Mouse (Mus musculus) liver, embryonic 16.5 days (tissue): ENCODE measurements around the gene Rbfox3. TPM values are rescaled to one million over a fixed set of nuclear protein-coding genes. Genes with fewer than 3 reads are reported as not detected.

Experiments
- ATAC-seq: fragments of 200-750 bp; cut with Nextera tagmentation; 2 replicates; pipeline ENCODE4 v1.8.0; 2017; ENCODE audit warnings: low read depth, mild to moderate bottlenecking, moderate number of reproducible peaks, moderate library complexity
- H3K27ac ChIP-seq: fragments of 300-500 bp; sonication (generic); 2 replicates; pipeline ENCODE4 v1.5.1; 2014; ENCODE audit warnings: mild to moderate bottlenecking, low read length
- H3K27me3 ChIP-seq: fragments of 300-500 bp; sonication (generic); 2 replicates; pipeline ENCODE4 v1.6.1; 2014; ENCODE audit warnings: low read depth, low read length, mixed read lengths; ENCODE audit not compliant: control insufficient read depth, insufficient read depth
- H3K36me3 ChIP-seq: fragments of 300-500 bp; sonication (generic); 2 replicates; pipeline ENCODE4 v1.6.1; 2014; ENCODE audit warnings: mild to moderate bottlenecking; ENCODE audit not compliant: control insufficient read depth, insufficient read depth
- H3K4me1 ChIP-seq: fragments of 300-500 bp; sonication (generic); 2 replicates; pipeline ENCODE4 v1.6.1; 2014; ENCODE audit warnings: low read depth, low read length, mixed read lengths; ENCODE audit not compliant: control insufficient read depth
- H3K4me2 ChIP-seq: fragments of 300-500 bp; sonication (generic); 2 replicates; pipeline ENCODE4 v1.6.1; 2014; ENCODE audit warnings: low read depth, low read length, mixed read lengths
- H3K4me3 ChIP-seq: fragments of 300-500 bp; sonication (generic); 2 replicates; pipeline ENCODE4 v1.5.1; 2014; ENCODE audit warnings: low read depth, mild to moderate bottlenecking, low read length
- H3K9ac ChIP-seq: fragments of 300-500 bp; sonication (generic); 2 replicates; pipeline ENCODE4 v1.6.1; 2014; ENCODE audit warnings: low read depth, low read length
- H3K9me3 ChIP-seq: fragments of 300-500 bp; sonication (generic); replicated peaks from 2 replicates; pipeline ENCODE4 v1.6.1; 2016; ENCODE audit warnings: low read length; ENCODE audit not compliant: control insufficient read depth
- WGBS: fragments of 180-500 bp; shearing (Covaris S2); extraction: QIAGEN DNeasy Blood & Tissue Kit; methylation state at CpG from one replicate; pipeline ENCODE4 v1.1.7; 2014; ENCODE audit not compliant: insufficient replicate concordance; 5-methylcytosine and 5-hydroxymethylcytosine counted together
- polyA plus RNA-seq: library from polyadenylated mRNA; unstranded; fragments of >200 nt; fragmentation: Nextera tagmentation; extraction: Ambion mirVana; gene quantifications from 2 replicates; pipeline ENCODE4 v1.2.1, GENCODE M21; 2015

The Rbfox3 gene
- polyA plus RNA-seq, 1 experiment from 2014 or later = 0.40 TPM

DNA sequence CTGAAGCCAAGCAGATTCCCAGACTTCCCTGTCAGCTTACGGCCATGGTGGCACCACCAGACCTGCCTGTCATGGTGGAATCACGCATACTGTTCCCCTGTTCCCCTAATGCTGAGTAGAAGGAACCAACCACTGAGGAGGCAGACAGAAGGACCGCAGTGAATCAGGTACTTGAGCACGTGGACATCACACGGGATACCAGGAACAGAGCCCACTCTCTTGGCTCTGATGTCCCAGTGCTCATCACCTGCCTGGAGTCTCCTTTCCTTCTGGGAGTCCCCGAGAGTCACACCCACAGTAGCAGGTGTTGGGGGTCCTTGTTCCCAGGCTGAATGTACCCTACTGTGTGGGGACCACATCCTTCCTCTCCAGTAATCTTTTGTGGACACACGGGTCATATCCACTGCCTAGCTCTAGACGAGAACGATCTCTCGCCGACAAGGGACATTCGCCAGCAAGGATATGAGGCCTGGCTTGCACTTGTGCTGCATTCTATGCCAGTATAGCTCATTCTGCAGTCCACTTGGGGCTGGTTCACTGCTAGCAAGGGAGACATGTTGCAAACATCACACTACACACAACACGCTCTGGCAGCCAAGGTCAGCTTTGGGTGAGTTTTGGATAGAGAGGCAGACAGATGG is 32.7 kb downstream of the Rbfox3 start:
- 69% methylated on average over 13 of the region's 13 CpGs for WGBS
- ATAC-seq = no peak
- H3K27me3 ChIP-seq = no peaks in the 10 kb centered on the region

DNA sequence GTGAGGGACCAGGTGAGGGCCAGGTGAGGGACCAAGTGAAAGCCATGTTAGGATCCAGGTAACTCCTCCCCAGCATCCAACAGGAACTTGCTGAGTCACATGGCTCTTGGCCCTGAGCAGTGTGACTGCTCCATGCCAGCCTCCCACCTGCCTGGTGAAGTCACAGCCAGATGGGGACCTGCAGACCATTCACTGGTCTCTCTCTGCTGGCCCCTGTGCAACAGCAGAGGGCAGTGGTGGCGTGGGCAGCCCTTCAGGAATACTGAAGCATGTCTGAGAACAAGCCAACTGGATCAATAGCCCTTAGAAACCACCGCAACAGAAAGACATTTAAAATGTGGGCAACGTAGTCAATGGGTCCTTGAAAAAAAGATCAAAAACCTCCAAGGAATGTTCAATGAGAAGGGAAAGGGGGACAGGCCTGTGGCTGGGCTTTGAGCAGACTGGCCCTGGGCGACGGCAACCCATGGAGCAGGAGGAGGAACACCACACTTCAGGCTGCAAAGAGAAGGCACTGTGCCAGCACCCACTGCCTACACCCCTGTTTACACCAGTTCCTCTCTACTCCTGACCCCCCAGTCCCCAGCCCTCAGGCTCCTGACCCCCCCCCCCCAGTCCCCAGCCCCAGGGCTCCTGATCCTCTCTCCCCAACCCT is 36.0 kb downstream of the Rbfox3 start:
- no peak overlapping the region for H3K4me3 ChIP-seq
- no peak for ATAC-seq

More for the DNA sequence above, 32.7 kb downstream of the Rbfox3 start:
- H3K9ac ChIP-seq = no peak overlapping the region
- H3K27ac ChIP-seq = no peak overlapping the region
- H3K4me2 ChIP-seq = no peak overlapping the region
- H3K4me3 ChIP-seq = no peak overlapping the region
- H3K9me3 ChIP-seq = no peaks in the 10 kb centered on the region
- H3K4me1 ChIP-seq = no peaks in the 10 kb centered on the region
- no peaks in the 10 kb centered on the region for H3K36me3 ChIP-seq

DNA sequence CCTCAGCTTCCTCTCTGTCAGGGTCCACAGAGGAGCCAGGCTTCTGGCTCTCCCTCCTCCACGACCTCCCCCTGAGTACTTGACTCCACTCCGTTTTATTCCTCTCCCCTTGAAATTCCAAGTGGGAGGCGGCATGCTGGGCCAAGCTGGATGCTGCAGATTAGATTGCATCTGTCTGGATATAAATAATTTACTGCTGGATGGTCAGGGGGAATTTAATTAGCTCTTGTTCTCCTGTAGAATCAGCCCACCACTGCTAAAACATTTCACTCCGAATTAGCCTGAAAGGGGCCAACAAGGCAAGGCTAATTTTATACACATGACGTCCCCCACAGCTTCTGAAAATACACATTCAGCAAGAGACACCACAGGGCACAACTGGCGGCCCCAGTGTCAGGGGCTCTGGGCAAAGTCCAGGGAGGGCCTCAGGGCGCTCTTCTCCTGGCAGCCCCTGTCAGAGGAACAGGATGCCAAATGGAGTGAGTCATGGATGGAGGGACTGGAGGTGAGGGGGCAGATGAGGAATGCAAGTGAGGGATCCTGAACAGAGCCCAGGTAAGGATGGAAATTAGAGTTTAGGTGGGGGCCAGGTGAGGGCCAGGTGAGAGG is 36.8 kb downstream of the Rbfox3 start:
- no peak for ATAC-seq
- H3K27me3 ChIP-seq = no peaks in the 10 kb centered on the region
- no peak overlapping the region for H3K9ac ChIP-seq
- no peak overlapping the region for H3K4me3 ChIP-seq
- no peak overlapping the region for H3K4me2 ChIP-seq
- H3K9me3 ChIP-seq = no peaks in the 10 kb centered on the region
- H3K27ac ChIP-seq = no peak overlapping the region
- H3K36me3 ChIP-seq = no peaks in the 10 kb centered on the region
- WGBS = 34% methylated on average over 7 of the region's 7 CpGs
- H3K4me1 ChIP-seq = no peaks in the 10 kb centered on the region

More for the DNA sequence above, 36.0 kb downstream of the Rbfox3 start:
- no peak overlapping the region for H3K4me2 ChIP-seq
- H3K4me1 ChIP-seq = no peaks in the 10 kb centered on the region
- 66% methylated on average over 5 of the region's 5 CpGs for WGBS
- no peak overlapping the region for H3K27ac ChIP-seq
- H3K36me3 ChIP-seq = no peaks in the 10 kb centered on the region
- no peaks in the 10 kb centered on the region for H3K9me3 ChIP-seq
- no peaks in the 10 kb centered on the region for H3K27me3 ChIP-seq
- H3K9ac ChIP-seq = no peak overlapping the region

DNA sequence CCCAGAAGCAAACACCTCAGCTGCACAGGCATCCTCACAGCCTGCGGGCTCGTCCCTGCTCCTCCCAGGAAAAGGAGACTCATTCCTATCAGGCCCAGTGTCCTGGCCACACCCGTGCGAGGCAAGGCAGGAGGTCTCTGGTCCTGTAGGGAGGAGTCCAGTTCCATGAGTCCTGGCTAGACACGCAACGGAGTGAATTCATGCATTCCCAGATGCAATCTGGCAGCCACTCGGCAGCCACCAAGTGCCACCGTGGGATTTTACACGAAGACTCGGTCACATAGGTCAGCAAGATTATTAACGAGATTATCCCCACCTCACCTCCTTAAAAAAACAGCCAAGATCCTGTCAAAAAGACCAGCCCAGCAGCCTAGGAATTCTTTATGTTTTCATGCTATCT is 37.4 kb downstream of the Rbfox3 start:
- Histone ChIP-seq H3K27ac (no peak overlapping the region), H3K36me3 (no peaks in the 10 kb centered on the region), H3K27me3 (no peaks in the 10 kb centered on the region), H3K4me3 (no peak overlapping the region), H3K4me2 (no peak overlapping the region), H3K9me3 (no peaks in the 10 kb centered on the region), H3K4me1 (no peaks in the 10 kb centered on the region), H3K9ac (no peak overlapping the region)
- ATAC-seq = no peak
- 64% methylated on average over 11 of the region's 11 CpGs for WGBS

DNA sequence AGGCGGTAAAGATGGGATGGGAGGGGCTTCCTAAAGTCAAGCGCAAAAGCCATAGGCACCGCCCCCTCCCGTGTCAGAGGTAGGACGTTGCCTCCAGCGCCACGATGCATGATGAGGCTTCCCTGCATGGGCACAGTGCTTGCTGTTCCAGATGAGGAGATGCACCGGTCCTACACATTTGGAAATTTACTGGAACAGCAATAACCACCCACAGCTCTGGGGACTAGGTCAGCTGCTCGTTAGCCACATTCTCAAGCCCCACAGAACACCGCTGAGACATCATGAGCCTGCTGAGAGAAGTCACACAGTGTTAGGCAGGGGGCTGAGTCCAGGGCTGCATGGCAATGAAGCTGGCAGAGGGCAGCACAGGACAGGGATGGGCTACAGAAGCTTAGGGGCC is 39.9 kb downstream of the Rbfox3 start:
- Histone ChIP-seq H3K9ac (no peak overlapping the region), H3K4me1 (no peaks in the 10 kb centered on the region), H3K27ac (no peak overlapping the region), H3K4me3 (no peak overlapping the region), H3K27me3 (no peaks in the 10 kb centered on the region), H3K4me2 (no peak overlapping the region), H3K36me3 (no peaks in the 10 kb centered on the region), H3K9me3 (no peaks in the 10 kb centered on the region)
- no peak for ATAC-seq
- 66% methylated on average over 10 of the region's 10 CpGs for WGBS

DNA sequence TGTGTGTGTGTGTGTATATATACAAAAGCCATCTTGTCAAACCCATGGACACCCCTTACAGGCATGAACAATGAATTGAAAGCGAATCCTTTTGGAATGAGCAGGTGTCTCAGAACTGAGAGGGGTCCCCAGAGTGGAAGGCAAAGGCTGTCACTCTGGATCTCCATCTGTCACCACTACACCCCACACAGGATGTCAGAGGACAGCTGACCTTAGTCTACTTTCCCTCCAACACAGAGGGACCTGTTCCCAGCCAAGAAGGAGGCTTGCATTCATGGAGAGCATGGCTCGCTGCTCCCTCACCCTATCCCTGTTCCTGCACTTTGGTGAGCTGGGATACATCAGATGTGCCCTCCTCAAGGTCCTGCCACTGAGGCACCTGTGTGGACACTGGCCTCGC is 48.0 kb downstream of the Rbfox3 start:
- Histone ChIP-seq H3K9me3 (no peaks in the 10 kb centered on the region), H3K27me3 (no peaks in the 10 kb centered on the region), H3K4me2 (no peak overlapping the region), H3K9ac (no peak overlapping the region), H3K27ac (no peak overlapping the region), H3K4me1 (no peaks in the 10 kb centered on the region), H3K4me3 (no peak overlapping the region), H3K36me3 (no peaks in the 10 kb centered on the region)
- no peak for ATAC-seq
- 48% methylated on average over 3 of the region's 3 CpGs for WGBS

DNA sequence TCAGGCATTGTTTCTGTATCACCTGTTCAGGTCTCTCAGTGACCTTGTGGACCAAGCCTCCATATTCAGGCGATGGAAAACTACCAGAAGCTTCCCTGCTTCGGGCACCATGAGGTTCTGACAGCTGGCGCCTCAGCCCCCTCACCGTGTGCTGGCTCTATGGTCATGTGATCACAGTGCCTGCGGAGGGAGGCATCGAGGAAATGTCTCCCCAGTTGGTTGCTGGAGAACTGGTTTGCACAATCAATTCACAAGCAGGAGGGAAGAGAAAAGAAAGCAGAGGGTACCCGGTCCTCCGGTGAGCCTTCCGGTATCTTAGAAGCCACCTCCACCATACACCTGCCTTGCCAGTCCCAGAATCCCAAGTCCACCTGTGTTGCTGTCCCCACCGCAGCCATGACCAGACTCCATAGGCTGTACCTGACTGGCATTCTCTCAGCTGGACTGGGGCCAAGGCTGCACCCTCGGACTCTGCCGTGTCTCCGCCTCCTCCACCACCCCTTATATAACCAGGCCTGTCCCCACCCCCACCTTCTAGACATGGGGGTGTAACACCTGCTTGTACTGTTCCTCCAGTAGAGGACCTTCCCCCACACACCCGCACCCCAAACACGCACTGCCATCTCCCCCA is 49.5 kb downstream of the Rbfox3 start:
- Histone ChIP-seq H3K9me3 (no peaks in the 10 kb centered on the region), H3K27ac (no peak overlapping the region), H3K4me2 (no peak overlapping the region), H3K36me3 (no peaks in the 10 kb centered on the region), H3K27me3 (no peaks in the 10 kb centered on the region), H3K4me1 (no peaks in the 10 kb centered on the region), H3K9ac (no peak overlapping the region), H3K4me3 (no peak overlapping the region)
- ATAC-seq = no peak
- 76% methylated on average over 15 of the region's 15 CpGs for WGBS

DNA sequence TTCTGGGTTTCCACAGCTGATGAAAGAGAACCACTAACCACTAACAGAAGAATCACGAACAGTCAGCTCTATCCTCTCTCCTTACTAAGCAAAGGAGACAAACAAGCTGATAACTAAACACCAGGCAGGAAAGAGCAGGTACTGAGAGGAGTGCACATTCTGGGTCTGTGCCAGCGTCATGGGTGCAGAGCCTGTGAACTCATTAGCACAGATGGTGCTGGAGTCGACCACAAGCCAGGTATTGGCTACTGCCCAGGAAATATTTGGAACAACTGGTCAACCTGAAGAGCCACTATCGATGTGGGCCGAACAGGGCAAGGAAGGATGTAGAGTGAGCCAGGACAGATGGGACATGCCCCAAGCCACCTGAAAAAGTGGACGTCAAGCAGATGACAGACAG is 50.2 kb downstream of the Rbfox3 start:
- H3K4me3 ChIP-seq = no peak overlapping the region
- WGBS = 65% methylated on average over 6 of the region's 6 CpGs
- no peak overlapping the region for H3K27ac ChIP-seq
- no peaks in the 10 kb centered on the region for H3K4me1 ChIP-seq
- H3K9ac ChIP-seq = no peak overlapping the region
- no peaks in the 10 kb centered on the region for H3K27me3 ChIP-seq
- no peak overlapping the region for H3K4me2 ChIP-seq
- no peaks in the 10 kb centered on the region for H3K36me3 ChIP-seq
- H3K9me3 ChIP-seq = no peaks in the 10 kb centered on the region
- ATAC-seq = no peak

DNA sequence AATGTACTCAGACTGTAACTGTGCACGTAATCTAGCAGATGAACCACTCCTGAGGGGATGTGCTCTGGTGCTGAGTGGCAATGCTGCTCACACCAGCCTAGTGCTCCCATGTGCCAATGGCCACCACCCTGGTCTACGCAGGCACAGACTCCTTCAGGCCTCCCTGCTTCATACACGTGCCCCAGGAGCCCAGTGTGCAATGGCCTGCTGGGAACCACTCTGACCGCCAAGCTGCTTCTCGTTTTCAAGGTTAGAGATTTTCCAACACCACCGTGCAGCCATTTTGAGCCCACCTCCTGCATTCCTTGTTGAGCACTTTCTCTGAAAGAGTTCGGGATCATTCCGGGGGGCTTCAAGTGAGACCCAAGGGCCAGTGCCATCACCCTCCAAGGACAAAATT is 50.6 kb downstream of the Rbfox3 start:
- WGBS = 65% methylated on average over 8 of the region's 8 CpGs
- no peak overlapping the region for H3K9ac ChIP-seq
- H3K4me1 ChIP-seq = no peaks in the 10 kb centered on the region
- no peaks in the 10 kb centered on the region for H3K36me3 ChIP-seq
- H3K4me3 ChIP-seq = no peak overlapping the region
- no peaks in the 10 kb centered on the region for H3K9me3 ChIP-seq
- ATAC-seq = no peak
- H3K4me2 ChIP-seq = no peak overlapping the region
- no peaks in the 10 kb centered on the region for H3K27me3 ChIP-seq
- H3K27ac ChIP-seq = no peak overlapping the region
